Mouse (Mus musculus) urinary bladder, postnatal 36 days (tissue): Measurements from ENCODE around the gene Pim2.
"Not testable (repeated sequence)": the region's sequence is repeated elsewhere in the genome, so short reads cannot be mapped to it uniquely, and the experiment has no call there.

Source experiments
- DNase-seq, 2 experiments: peaks; one replicate each; pipeline ENCODE4 v3.0.0; 2022; ENCODE audit warnings: low spot score in 2 of 2, mixed read lengths in 1 of 2

Pim2 gene

GRCm38 (mm10) chrX:7907735-7908134, 29.7 kb downstream of the Pim2 start, which contains the start of gene Gm10491:
Gene Gm10491, minus strand, starts transcription at chrX:7907835.
- DNase-seq = no peak

- not testable (repeated sequence) for DNase-seq
These were observed 31.2 kb downstream of the Pim2 start, which contains the start of gene Gm10490 for GRCm38 (mm10) chrX:7909242-7909641. Gene Gm10490, plus strand, starts transcription at chrX:7909542.

- DNase-seq = no peak
These were observed 32.4 kb downstream of the Pim2 start for GRCm38 (mm10) chrX:7910473-7910872.

- DNase-seq = peak in 1 of 2 experiments; percentile 30
These were observed 37.6 kb downstream of the Pim2 start for GRCm38 (mm10) chrX:7915669-7916068.

GRCm38 (mm10) chrX:7917960-7918359, 39.9 kb downstream of the Pim2 start:
- DNase-seq = not testable (repeated sequence)

- DNase-seq = no peak
These were observed 41.7 kb downstream of the Pim2 start, which contains the start of gene Pcsk1n for GRCm38 (mm10) chrX:7919601-7920383. Gene Pcsk1n, plus strand, starts transcription at chrX:7919822.

GRCm38 (mm10) chrX:7922032-7922431, 44.0 kb downstream of the Pim2 start:
- DNase-seq = no peak

GRCm38 (mm10) chrX:7926266-7926665, 48.2 kb downstream of the Pim2 start:
- DNase-seq = no peak

GRCm38 (mm10) chrX:7927116-7927515, 49.1 kb downstream of the Pim2 start:
- no peak for DNase-seq

- DNase-seq = no peak
These were observed 50.3 kb downstream of the Pim2 start, which contains the start of gene Eras for GRCm38 (mm10) chrX:7928270-7928790. Gene Eras, minus strand, starts transcription at chrX:7928607.
